ENCODE assay signal across 11 mouse cellular contexts in genomic region chr2:166034967-166035490, GRCm38 (mm10). TPM values are rescaled to one million over a fixed set of nuclear protein-coding genes. Genes with fewer than 3 reads are reported as not detected.
A peak's percentile ranks its signal among the peaks of the same experiment; 100 is the strongest.
DNase-seq lines count a peak whose midpoint lies in the region; ATAC-seq lines count a peak whose summit lies in the region.
"Had no signal": no experiment of that assay in that cellular context is flagged by ENCODE, and none has a peak within 500 bp of the region (broad histone marks: within the 10 kb centered on the region; RNA-seq: fewer than 3 reads in every experiment).

No protein-coding gene starts in this region.

- H3K4me1 ChIP-seq in heart, embryonic 12.5 days (replicated peaks), result peaks cover 35% of the 10 kb centered on the region
- H3K4me1 ChIP-seq in megakaryocyte, embryonic 14.5 days, result peaks cover 84% of the 10 kb centered on the region
- H3K4me1 ChIP-seq in stomach, embryonic 14.5 days (ENCODE audit: control insufficient read depth, insufficient read depth, low read length), result peaks cover 24% of the 10 kb centered on the region

- WGBS in heart, embryonic 12.5 days, result 50% methylated on average over 3 of the region's 3 CpGs
- 59% methylated on average over 3 of the region's 3 CpGs for WGBS in stomach, embryonic 14.5 days

- H3K27ac ChIP-seq in heart, embryonic 12.5 days (ENCODE audit: poor library complexity, severe bottlenecking), result peak overlapping the region; percentile 64
- H3K27ac ChIP-seq in stomach, embryonic 14.5 days (ENCODE audit: low read length), result peak overlapping the region; percentile 22; the same call in 1 of the 2 replicates
- H3K27ac ChIP-seq: midbrain, embryonic 15.5 days had no signal

- H3K27me3 ChIP-seq in heart, embryonic 12.5 days (replicated peaks), result no peaks in the 10 kb centered on the region
- no peaks in the 10 kb centered on the region for H3K27me3 ChIP-seq in megakaryocyte, embryonic 14.5 days (replicated peaks)
- no peaks in the 10 kb centered on the region for H3K27me3 ChIP-seq in stomach, embryonic 14.5 days (ENCODE audit: control insufficient read depth, insufficient read depth, low read length)
- H3K27me3 ChIP-seq: midbrain, embryonic 15.5 days had no signal

- H3K4me3 ChIP-seq in heart, embryonic 12.5 days, result no peak overlapping the region
- peak overlapping the region; percentile 28 for H3K4me3 ChIP-seq in megakaryocyte, embryonic 14.5 days (replicated peaks)
- H3K4me3 ChIP-seq in stomach, embryonic 14.5 days (ENCODE audit: low read depth, low read length), result no peak overlapping the region
- H3K4me3 ChIP-seq: midbrain, embryonic 15.5 days had no signal

- no peak for ATAC-seq in heart, embryonic 12.5 days (ENCODE audit: insufficient number of reproducible peaks, low FRiP score)
- ATAC-seq in megakaryocyte, adult 5-6 weeks (ENCODE audit: poor library complexity, severe bottlenecking), result no peak
- no peak for ATAC-seq in stomach, embryonic 14.5 days (ENCODE audit: insufficient number of reproducible peaks, insufficient read depth, low FRiP score, low read depth)
- ATAC-seq in erythroid progenitor cell, adult 5-6 weeks (replicated peaks; ENCODE audit: low FRiP score, poor library complexity, severe bottlenecking), result no peak
- no peak for ATAC-seq in monocyte, adult 5-6 weeks (replicated peaks; ENCODE audit: insufficient number of reproducible peaks, low FRiP score, low TSS enrichment, poor library complexity, severe bottlenecking)
- ATAC-seq: forebrain, postnatal 0 days; midbrain, embryonic 15.5 days had no signal

- no peak for DNase-seq in heart, postnatal 10 days
- DNase-seq in kidney, adult 8-10 months, result peak; percentile 53 to 63
- DNase-seq: forebrain, postnatal 0 days; layer of hippocampus, postnatal 36 days had no signal

- no peak overlapping the region for H3K4me2 ChIP-seq in heart, embryonic 12.5 days
- no peak overlapping the region for H3K4me2 ChIP-seq in stomach, embryonic 14.5 days (replicated peaks; ENCODE audit: low read depth, low read length)
- H3K4me2 ChIP-seq: midbrain, embryonic 15.5 days had no signal

- H3K9me3 ChIP-seq in heart, embryonic 12.5 days (replicated peaks), result no peaks in the 10 kb centered on the region
- H3K9me3 ChIP-seq in megakaryocyte, embryonic 14.5 days, result no peaks in the 10 kb centered on the region
- no peaks in the 10 kb centered on the region for H3K9me3 ChIP-seq in stomach, embryonic 14.5 days (ENCODE audit: control insufficient read depth, low read depth, low read length)
- H3K9me3 ChIP-seq: midbrain, embryonic 15.5 days had no signal

- H3K36me3 ChIP-seq in heart, embryonic 12.5 days, result no peaks in the 10 kb centered on the region
- H3K36me3 ChIP-seq in megakaryocyte, embryonic 14.5 days (replicated peaks; ENCODE audit: low read length), result peaks cover 58% of the 10 kb centered on the region
- H3K36me3 ChIP-seq in stomach, embryonic 14.5 days (ENCODE audit: control insufficient read depth, insufficient read depth, low read length), result no peaks in the 10 kb centered on the region; the same call in 1 of the 2 replicates
- H3K36me3 ChIP-seq: midbrain, embryonic 15.5 days had no signal

- no peak overlapping the region for H3K9ac ChIP-seq in heart, embryonic 12.5 days
- no peak overlapping the region for H3K9ac ChIP-seq in stomach, embryonic 14.5 days (replicated peaks; ENCODE audit: low read depth, low read length)
- H3K9ac ChIP-seq: forebrain, postnatal 0 days; midbrain, embryonic 15.5 days had no signal

- intact Hi-C loops in heart, postnatal 10 days (cut with DNase I), result loop anchor here (5.0 kb wide), 1 partner anchor 38 kb away; no protein-coding TSS in a partner anchor

RNA-seq across cellular contexts. Expression of gene Ncoa3, which starts 42.6 kb away (rescaled TPM):
- 16.4 and 17.4 TPM in 2 replicates for polyA plus RNA-seq in heart, embryonic 12.5 days (2016; fragmentation: Nextera tagmentation; extraction: Ambion mirVana)
- 10 to 100 TPM; 27.6 to 28.4 TPM for total RNA-seq in heart, postnatal 10 days (2021)
- polyA plus RNA-seq in megakaryocyte, embryonic 14.5 days (2012; ENCODE audit: insufficient read depth, low replicate concordance), result 22.7 and 35.4 TPM in 2 replicates
- total RNA-seq in megakaryocyte, adult 5-6 weeks (2015), result 50.7 and 54.8 TPM in 2 replicates
- total RNA-seq in megakaryocyte, adult 5-6 weeks (2017), result 55.7 and 59.8 TPM in 2 replicates
- 22.8 and 25.7 TPM in 2 replicates for polyA plus RNA-seq in stomach, embryonic 14.5 days (2014; fragmentation: Nextera tagmentation; extraction: Ambion mirVana)
- total RNA-seq in erythroid progenitor cell, adult 5-6 weeks (2015; ENCODE audit: low replicate concordance), result 17.6 and 20.5 TPM in 2 replicates
- total RNA-seq in erythroid progenitor cell, adult 5-6 weeks (2017; ENCODE audit: low replicate concordance), result 3.6 and 3.9 TPM in 2 replicates
- total RNA-seq in monocyte, adult 5-6 weeks (2017), result 73.0 to 105 TPM (median 76.8 TPM) in 3 replicates

Comparison
In these comparisons a context has a peak if more than half of its experiments do, and no peak if none do; other contexts are left out.
1. DNase-seq: peak in kidney, adult 8-10 months (2 of 2); none in heart, postnatal 10 days (0 of 2).